Mouse (Mus musculus): ENCODE measurements around the gene Serpina11.

DNA sequence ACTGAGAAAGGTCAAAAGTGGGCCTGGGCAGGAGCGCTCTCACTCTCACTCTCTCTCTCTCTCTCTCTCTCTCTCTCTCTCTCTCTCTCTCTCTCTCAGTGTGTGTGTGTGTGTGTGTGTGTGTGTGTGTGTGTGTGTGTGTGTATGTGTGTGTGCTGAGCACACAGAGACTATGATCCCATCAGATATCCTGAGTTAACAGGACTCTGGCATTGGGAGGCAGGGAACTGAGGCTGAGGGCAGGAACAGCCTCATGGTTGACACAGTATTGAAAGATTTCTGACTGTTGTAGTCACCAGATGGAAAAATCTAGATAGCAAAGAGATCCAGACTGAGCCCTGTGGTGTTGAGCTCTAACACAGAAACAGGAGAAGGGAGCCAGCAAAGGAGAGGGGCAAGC is 44.0 kb upstream of the Serpina11 start:
- TF ChIP-seq GATA1 (IDR thresholded peaks at IDR 0.05; ENCODE audit: borderline replicate concordance, low read length): no peak
- no peak for TF ChIP-seq FLI1 (IDR thresholded peaks at IDR 0.05; ENCODE audit: low read length)

Data from megakaryocyte, embryonic 14.5 days (primary cell).